Mouse (Mus musculus): Measurements from ENCODE around the gene Sec14l4. TPM values are rescaled to one million over a fixed set of nuclear protein-coding genes. Genes with fewer than 3 reads are reported as not detected.

The Sec14l4 gene
- polyA plus RNA-seq (2012; rRNA removed) = 0.05 TPM in 1 of 2 replicates, not detected in the other

DNA sequence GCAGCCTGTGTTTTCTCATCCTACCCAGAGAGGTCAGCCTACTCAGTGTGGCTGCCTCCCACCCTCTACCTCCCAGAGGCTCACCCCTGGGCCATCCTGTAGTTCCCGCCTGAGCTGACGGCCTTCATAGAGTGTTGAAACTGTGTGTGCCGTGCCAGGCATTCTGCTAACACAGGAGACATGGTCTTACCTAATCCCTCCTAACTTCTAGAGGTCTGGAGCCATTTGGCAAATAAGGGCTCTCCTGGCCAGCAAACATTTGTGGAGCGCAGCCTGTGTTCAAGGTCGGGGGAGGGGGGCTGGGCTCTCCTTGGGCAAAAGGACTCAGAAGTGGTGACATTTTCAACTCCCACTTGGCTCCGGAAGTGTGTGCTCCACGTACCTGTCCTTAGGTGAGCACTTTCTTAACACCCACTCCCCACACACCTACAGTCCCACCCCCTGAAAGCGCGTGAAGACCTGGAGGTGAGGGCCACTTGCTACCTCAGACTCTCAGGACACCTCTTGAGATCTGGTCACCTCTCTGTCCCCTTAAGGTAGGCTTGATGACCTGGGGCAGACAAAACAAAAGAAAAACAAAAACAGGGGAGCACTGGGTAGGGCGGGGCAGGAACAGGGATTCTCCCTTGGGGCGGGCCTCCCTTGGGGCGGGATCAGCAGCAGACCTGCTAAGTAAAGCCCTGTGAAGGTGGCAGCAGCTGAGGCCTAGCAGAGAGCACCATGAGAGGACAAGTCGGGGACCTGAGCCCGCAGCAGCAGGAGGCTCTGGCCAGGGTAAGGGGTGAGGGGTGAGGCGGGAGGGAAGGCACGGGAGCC is at the start of gene Sec14l4:
Gene Sec14l4 (plus strand): TSS at position 337 of the 816 bp plus-strand sequence.
- no peak for DNase-seq (ENCODE audit: low read depth)
- TF ChIP-seq POLR2A (IDR thresholded peaks at IDR 0.05; ENCODE audit: borderline replicate concordance, extremely low read depth, insufficient read depth, insufficient read length, poor library complexity, severe bottlenecking) (no peak), CTCF (IDR thresholded peaks at IDR 0.05; ENCODE audit: borderline replicate concordance, extremely low read depth, insufficient read depth, insufficient read length) (no peak)

DNA sequence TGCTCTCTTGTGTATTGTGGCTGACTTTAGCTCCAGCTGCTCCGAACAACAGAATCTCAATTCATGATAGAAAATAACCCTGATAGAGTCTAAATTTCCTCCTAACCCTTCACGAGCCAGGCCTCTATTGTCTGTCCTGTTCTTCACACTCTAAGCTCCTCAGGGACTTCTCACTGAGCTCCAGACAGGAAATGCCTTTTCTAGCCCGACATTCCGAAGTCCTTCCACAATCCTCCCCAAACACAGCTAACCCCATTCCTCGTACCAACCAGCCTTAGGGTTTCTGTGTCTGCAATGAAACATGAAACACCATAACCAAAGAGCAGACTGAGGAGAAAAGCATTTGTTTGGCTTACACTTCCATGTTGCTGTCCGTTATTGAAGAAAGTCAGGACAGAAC is 49.7 kb upstream of the Sec14l4 start:
- DNase-seq (ENCODE audit: low read depth) = no peak
- TF ChIP-seq POLR2A (IDR thresholded peaks at IDR 0.05; ENCODE audit: borderline replicate concordance, extremely low read depth, insufficient read depth, insufficient read length, poor library complexity, severe bottlenecking) = no peak

DNA sequence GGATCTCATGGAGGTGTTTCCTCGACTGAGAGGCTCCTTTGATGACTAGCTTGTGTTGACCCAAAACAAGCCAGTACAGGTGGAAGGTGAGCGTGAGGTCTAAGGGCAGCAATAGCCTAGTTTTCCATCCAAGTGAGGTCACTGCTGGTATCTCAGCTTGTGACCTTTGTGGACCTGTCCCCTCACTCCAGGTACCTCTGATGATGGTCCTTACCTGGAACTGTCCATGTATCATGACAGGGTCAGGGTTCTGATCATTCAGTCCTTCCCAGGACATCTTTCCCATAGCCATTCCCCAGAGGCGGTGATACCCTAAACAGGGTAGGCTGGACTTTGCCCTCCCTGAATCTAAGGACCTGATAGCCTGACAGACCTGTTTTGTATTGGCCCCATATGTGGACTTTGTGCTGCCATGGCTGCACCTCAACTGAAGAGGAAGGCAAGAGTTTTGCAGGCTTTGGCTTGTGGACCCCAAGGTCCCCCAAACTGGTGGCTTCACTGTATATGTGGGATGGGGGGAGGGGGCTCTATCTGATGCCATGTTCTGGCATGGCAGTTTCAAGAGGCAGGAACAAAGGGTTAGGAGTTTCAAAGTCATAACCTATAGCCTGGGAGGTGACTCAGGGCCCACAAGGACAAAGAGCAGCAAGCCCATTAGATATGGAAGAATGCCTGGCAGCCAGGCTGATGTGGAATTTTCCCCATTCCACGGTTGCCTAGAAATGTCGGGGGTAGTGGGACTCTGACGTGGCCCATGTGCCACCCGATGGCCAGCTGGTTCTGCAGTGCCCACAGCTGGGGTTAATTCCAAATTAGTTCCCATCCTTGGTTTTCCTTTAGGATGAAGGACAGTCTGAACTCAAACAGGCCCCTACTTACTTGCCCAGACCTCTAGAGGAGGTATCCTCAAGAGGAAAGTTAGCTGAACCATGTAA is 48.7 kb upstream of the Sec14l4 start:
- no peak for TF ChIP-seq POLR2A (IDR thresholded peaks at IDR 0.05; ENCODE audit: borderline replicate concordance, extremely low read depth, insufficient read depth, insufficient read length, poor library complexity, severe bottlenecking)
- DNase-seq (ENCODE audit: low read depth) = no peak

DNA sequence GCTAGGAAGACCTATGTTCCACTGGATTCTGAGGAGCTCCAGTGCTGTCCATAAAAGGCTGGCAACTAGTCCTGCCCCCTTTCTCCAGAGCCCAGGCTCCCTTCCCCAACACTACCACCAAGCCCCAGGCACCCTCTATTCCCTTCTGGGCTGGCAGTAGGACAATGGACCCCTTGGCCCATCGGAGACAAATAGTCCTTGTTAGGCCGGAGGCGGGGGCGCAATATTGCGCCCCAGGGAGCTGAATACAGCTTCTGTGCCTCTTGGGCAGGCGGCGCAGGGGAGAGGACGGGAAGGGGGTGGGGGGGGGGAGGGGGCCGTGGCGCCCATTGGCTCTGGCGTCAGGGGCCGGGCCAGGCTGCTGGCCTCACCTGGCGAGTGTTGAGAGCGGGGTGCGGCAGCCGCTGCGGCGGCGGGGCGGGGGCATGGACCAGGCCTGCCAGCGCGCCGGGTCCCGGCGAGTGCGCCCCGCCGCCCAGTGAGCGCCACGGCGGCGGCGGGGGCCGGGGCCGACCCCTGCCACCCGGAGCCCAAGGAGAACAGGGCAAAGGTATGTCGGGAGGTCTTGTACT is 47.9 kb upstream of the Sec14l4 start, which contains the start of gene Gal3st1:
Gene Gal3st1 (plus strand): TSS at position 346 of the 572 bp plus-strand sequence.
- TF ChIP-seq CTCF (IDR thresholded peaks at IDR 0.05; ENCODE audit: borderline replicate concordance, extremely low read depth, insufficient read depth, insufficient read length) (no peak), POLR2A (IDR thresholded peaks at IDR 0.05; ENCODE audit: borderline replicate concordance, extremely low read depth, insufficient read depth, insufficient read length, poor library complexity, severe bottlenecking) (no peak)
- DNase-seq (ENCODE audit: low read depth) = peak; percentile 39

DNA sequence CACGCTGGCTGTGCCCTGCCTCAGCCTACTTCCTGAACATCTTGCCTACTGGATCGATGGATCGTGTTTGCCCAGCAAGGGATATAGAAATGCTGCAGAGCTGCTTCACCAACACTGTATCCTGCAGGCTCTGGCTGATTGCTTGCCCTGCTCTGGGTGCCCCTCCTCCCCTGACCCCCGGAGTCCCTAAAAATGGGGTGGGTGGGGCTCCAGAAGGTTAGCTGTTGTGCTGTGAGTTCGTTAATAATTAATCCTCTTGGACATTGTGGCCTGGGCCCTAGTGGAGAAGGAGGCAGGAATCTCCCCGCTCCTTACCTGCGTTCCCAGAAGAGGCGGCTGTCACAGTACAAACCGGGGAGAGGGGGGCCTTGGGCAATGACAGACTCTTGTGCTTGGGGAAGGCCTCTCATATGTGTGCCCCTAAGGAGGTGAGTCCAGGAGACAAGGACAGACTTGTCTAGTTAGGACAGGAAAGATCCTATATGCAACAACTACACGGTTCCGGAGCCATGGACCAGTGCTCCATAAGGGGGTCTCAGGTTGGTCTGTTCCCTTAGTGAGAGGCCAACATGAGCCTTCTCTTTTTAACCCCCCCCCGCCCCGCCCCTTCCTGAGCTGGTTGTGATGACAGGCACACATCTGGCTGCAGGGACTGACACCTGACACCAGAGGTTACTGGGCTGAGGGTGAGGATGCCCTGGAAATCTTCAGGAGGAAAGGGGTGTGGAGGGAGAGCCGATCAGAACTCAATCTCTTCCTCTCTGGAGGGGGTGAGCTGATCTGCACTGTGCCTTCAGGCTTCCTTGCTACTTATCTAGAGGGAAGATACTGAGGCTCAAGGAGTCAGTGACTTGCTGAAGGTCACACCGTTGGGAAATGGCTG is 47.2 kb upstream of the Sec14l4 start:
- DNase-seq (ENCODE audit: low read depth) = peak; percentile 5
- TF ChIP-seq POLR2A (IDR thresholded peaks at IDR 0.05; ENCODE audit: borderline replicate concordance, extremely low read depth, insufficient read depth, insufficient read length, poor library complexity, severe bottlenecking) (no peak), CTCF (IDR thresholded peaks at IDR 0.05; ENCODE audit: borderline replicate concordance, extremely low read depth, insufficient read depth, insufficient read length) (no peak)

DNA sequence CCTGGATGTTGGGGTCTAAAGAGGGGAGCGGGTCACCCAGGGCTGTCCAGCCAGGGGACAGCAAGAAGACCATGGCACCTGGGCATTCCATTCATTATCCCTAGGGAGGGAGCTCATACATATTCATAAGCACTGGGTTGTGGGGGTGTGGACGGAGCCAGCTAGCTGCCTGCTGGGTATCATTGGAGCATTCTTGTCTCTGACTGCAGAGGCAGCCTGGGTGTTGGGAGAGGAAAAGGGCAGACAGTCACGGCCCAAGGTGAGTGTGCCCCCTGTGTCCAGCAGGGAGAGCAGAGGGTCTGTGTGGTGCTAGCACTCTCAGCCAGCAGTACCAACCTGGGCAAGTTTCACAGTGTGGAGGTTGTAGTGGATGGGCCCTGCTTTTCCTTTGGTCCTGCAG is 41.5 kb upstream of the Sec14l4 start:
- DNase-seq (ENCODE audit: low read depth) = no peak
- TF ChIP-seq CTCF (IDR thresholded peaks at IDR 0.05; ENCODE audit: borderline replicate concordance, extremely low read depth, insufficient read depth, insufficient read length) (no peak), POLR2A (IDR thresholded peaks at IDR 0.05; ENCODE audit: borderline replicate concordance, extremely low read depth, insufficient read depth, insufficient read length, poor library complexity, severe bottlenecking) (no peak)

DNA sequence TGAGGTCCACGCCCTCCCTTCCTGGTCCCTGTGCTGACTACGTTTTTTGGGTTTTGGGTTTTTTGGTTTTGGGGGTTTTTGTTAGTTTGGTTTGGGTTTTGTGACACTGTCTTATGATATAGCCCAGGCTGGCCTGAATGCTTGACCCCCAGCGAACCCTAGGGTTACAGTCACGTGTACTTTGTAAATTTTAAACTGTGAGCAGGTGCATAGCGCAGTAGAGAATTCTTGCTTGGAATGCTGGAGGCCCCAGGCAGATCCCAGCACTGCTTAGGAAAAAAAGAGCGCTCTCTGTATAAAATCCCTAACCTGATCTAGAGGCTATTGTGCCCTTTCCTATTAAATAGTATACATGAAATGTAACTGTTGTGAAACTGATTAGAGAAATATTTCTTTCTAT is 38.1 kb upstream of the Sec14l4 start:
- no peak for DNase-seq (ENCODE audit: low read depth)
- TF ChIP-seq CTCF (IDR thresholded peaks at IDR 0.05; ENCODE audit: borderline replicate concordance, extremely low read depth, insufficient read depth, insufficient read length) = no peak
- TF ChIP-seq POLR2A (IDR thresholded peaks at IDR 0.05; ENCODE audit: borderline replicate concordance, extremely low read depth, insufficient read depth, insufficient read length, poor library complexity, severe bottlenecking) = no peak

DNA sequence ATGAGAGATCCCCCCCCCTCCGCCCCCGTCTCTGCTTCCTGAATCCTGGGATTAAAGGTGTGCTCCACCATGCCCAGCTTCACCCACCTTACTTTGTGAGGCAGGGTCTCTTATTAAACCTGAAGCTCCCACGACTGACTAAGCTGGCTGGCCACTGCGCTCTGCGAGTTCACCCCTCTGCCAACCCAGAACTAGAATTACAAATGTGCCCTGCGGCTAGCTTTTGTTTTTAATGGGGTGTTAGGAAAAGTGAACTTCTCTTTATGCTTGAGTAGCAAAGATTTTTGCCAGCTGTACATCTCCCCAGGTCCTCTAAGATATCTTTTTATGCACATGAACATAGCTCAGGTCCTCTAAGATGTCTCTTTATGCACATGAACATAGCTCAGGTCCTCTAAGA is 37.3 kb upstream of the Sec14l4 start:
- TF ChIP-seq CTCF (IDR thresholded peaks at IDR 0.05; ENCODE audit: borderline replicate concordance, extremely low read depth, insufficient read depth, insufficient read length) (no peak), POLR2A (IDR thresholded peaks at IDR 0.05; ENCODE audit: borderline replicate concordance, extremely low read depth, insufficient read depth, insufficient read length, poor library complexity, severe bottlenecking) (no peak)
- DNase-seq (ENCODE audit: low read depth) = no peak

DNA sequence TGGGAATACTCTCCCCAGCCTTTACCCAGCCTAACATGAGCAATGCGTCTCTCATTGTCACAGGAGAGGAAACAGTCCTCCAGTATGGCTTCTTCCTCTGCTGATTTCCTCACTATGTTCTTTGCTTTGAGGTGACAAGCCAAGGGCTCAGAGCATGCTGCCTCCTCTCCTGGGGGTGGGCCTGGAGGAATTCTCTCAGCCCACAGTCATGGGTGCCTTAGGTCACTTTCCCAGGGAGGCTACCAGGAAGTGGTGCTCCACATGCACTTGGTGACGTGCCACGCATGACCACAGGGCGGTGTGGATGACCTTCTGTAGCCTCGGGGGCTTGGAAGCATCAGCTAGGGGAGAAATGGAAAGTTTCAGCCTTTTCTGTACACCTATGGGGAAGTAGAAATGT is 35.8 kb upstream of the Sec14l4 start:
- no peak for DNase-seq (ENCODE audit: low read depth)
- TF ChIP-seq CTCF (IDR thresholded peaks at IDR 0.05; ENCODE audit: borderline replicate concordance, extremely low read depth, insufficient read depth, insufficient read length) (no peak), POLR2A (IDR thresholded peaks at IDR 0.05; ENCODE audit: borderline replicate concordance, extremely low read depth, insufficient read depth, insufficient read length, poor library complexity, severe bottlenecking) (no peak)

DNA sequence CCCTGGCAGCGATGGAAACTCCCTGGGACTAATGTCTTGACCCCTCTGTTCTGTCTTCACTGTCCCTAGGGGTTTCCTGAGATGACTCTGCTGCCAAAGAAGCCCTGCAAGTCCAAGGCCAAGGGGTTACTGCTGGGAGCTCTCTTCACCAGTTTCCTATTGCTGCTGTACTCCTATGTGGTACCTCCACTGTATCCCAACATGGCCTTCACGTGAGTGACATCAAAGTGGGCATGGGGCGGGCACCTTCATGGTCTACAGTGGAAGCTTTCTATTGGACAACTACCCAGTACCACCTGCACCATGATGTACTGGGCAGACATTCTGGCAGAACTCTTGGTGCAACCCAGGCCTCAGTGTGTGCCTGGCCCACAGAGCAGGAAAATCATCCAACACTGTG is 34.4 kb upstream of the Sec14l4 start:
- TF ChIP-seq CTCF (IDR thresholded peaks at IDR 0.05; ENCODE audit: borderline replicate concordance, extremely low read depth, insufficient read depth, insufficient read length) (no peak), POLR2A (IDR thresholded peaks at IDR 0.05; ENCODE audit: borderline replicate concordance, extremely low read depth, insufficient read depth, insufficient read length, poor library complexity, severe bottlenecking) (no peak)
- no peak for DNase-seq (ENCODE audit: low read depth)
